Mouse (Mus musculus): ENCODE results near the gene Anapc15-ps. TPM values are rescaled to one million over a fixed set of nuclear protein-coding genes. Genes with fewer than 3 reads are reported as not detected.

Gene Anapc15-ps
- total RNA-seq, 2 experiments from 2014 or later: not detected

- DNase-seq: no peak
- intact Hi-C loops (cut with DNase I): loop anchor here (2.0 to 5.0 kb wide), 5 partner anchors 18 to 181 kb away; no protein-coding TSS in a partner anchor
Observed at GRCm38 (mm10) chr10:95676387-95676786, 3.1 kb upstream of the Anapc15-ps start.

- intact Hi-C loops (cut with DNase I): no loop called here
- peak in 1 of 2 experiments; percentile 17 for DNase-seq
Observed at GRCm38 (mm10) chr10:95670781-95671780, 2.2 kb downstream of the Anapc15-ps start.

- intact Hi-C loops (cut with DNase I): no loop called here
- DNase-seq: no peak
Observed at GRCm38 (mm10) chr10:95669872-95670271, 3.4 kb downstream of the Anapc15-ps start.

- DNase-seq: no peak
- intact Hi-C loops (cut with DNase I): no loop called here
Observed at GRCm38 (mm10) chr10:95669034-95669433, 4.2 kb downstream of the Anapc15-ps start.

GRCm38 (mm10) chr10:95667371-95668030 is 5.8 kb downstream of the Anapc15-ps start:
- intact Hi-C loops (cut with DNase I): no loop called here
- DNase-seq: no peak

- intact Hi-C loops (cut with DNase I): no loop called here
- no peak for DNase-seq
Observed at GRCm38 (mm10) chr10:95666791-95667190, 6.5 kb downstream of the Anapc15-ps start.

- intact Hi-C loops (cut with DNase I): no loop called here
Observed at GRCm38 (mm10) chr10:95665426-95665990, 7.7 kb downstream of the Anapc15-ps start.

GRCm38 (mm10) chr10:95664613-95665012 is 8.6 kb downstream of the Anapc15-ps start:
- intact Hi-C loops (cut with DNase I): no loop called here
- no peak for DNase-seq

More at GRCm38 (mm10) chr10:95665426-95665990, 7.7 kb downstream of the Anapc15-ps start:
- no peak for DNase-seq

- intact Hi-C loops (cut with DNase I): no loop called here
- no peak for DNase-seq
Observed at GRCm38 (mm10) chr10:95660356-95660755, 12.9 kb downstream of the Anapc15-ps start.

- intact Hi-C loops (cut with DNase I): loop anchor here (2.0 to 5.0 kb wide), 2 partner anchors 17 to 92 kb away; no protein-coding TSS in a partner anchor
- DNase-seq: peak; percentile 45 to 48
Observed at GRCm38 (mm10) chr10:95659471-95660150, 13.6 kb downstream of the Anapc15-ps start.

- no peak for DNase-seq
- intact Hi-C loops (cut with DNase I): loop anchor here (2.0 to 5.0 kb wide), 2 partner anchors 18 to 92 kb away; no protein-coding TSS in a partner anchor
Observed at GRCm38 (mm10) chr10:95658836-95659343, 14.4 kb downstream of the Anapc15-ps start.

- no peak for DNase-seq
- intact Hi-C loops (cut with DNase I): loop anchor here (5.0 kb wide), 1 partner anchor 89 kb away; no protein-coding TSS in a partner anchor
Observed at GRCm38 (mm10) chr10:95656236-95657225, 16.7 kb downstream of the Anapc15-ps start.

- intact Hi-C loops (cut with DNase I): no loop called here
- DNase-seq: no peak
Observed at GRCm38 (mm10) chr10:95652131-95652530, 21.1 kb downstream of the Anapc15-ps start.

GRCm38 (mm10) chr10:95648326-95648888 is 24.8 kb downstream of the Anapc15-ps start:
- no peak for DNase-seq
- intact Hi-C loops (cut with DNase I): no loop called here

- intact Hi-C loops (cut with DNase I): no loop called here
- DNase-seq: no peak
Observed at GRCm38 (mm10) chr10:95647128-95647527, 26.1 kb downstream of the Anapc15-ps start.

- no peak for DNase-seq
- intact Hi-C loops (cut with DNase I): no loop called here
Observed at GRCm38 (mm10) chr10:95646576-95646975, 26.7 kb downstream of the Anapc15-ps start.

GRCm38 (mm10) chr10:95643696-95644360 is 29.4 kb downstream of the Anapc15-ps start:
- peak; percentile 38 to 50 for DNase-seq
- intact Hi-C loops (cut with DNase I): no loop called here

GRCm38 (mm10) chr10:95643042-95643441 is 30.2 kb downstream of the Anapc15-ps start:
- intact Hi-C loops (cut with DNase I): no loop called here
- DNase-seq: no peak
